Mouse (Mus musculus) kidney, postnatal 0 days (tissue): Measurements from ENCODE around the gene Jkamp. TPM values are rescaled to one million over a fixed set of nuclear protein-coding genes. Genes with fewer than 3 reads are reported as not detected.
"Not testable (repeated sequence)": the region's sequence is repeated elsewhere in the genome, so short reads cannot be mapped to it uniquely, and the experiment has no call there.

Source experiments
- ATAC-seq: fragments of 200-750 bp; cut with Nextera tagmentation; replicated peaks from 2 replicates; pipeline ENCODE4 v1.8.0; 2017; ENCODE audit warnings: low read depth, moderate number of reproducible peaks, moderate TSS enrichment, moderate library complexity; ENCODE audit not compliant: low FRiP score
- DNase-seq: peaks from one replicate; pipeline ENCODE4 v3.0.0-alpha.2; 2016; ENCODE audit warnings: low spot score
- H3K27ac ChIP-seq: fragments of 300-500 bp; sonication (generic); 2 replicates; pipeline ENCODE4 v1.5.1; 2014; ENCODE audit warnings: mild to moderate bottlenecking
- H3K27me3 ChIP-seq: fragments of 300-500 bp; sonication (generic); 2 replicates; pipeline ENCODE4 v1.6.1; 2014; ENCODE audit warnings: low read length, mixed read lengths; ENCODE audit not compliant: insufficient read depth
- H3K36me3 ChIP-seq: fragments of 300-500 bp; sonication (generic); 2 replicates; pipeline ENCODE4 v1.6.1; 2014; ENCODE audit warnings: low read length, mixed read lengths; ENCODE audit not compliant: insufficient read depth
- H3K4me1 ChIP-seq: fragments of 300-500 bp; sonication (generic); replicated peaks from 2 replicates; pipeline ENCODE4 v1.6.1; 2014; ENCODE audit warnings: antibody characterized with exemption, low read length, mixed read lengths; ENCODE audit not compliant: insufficient read depth
- H3K4me2 ChIP-seq: fragments of 300-500 bp; sonication (generic); 2 replicates; pipeline ENCODE4 v1.6.1; 2014; ENCODE audit warnings: mild to moderate bottlenecking, low read length, moderate library complexity, mixed read lengths
- H3K4me3 ChIP-seq: fragments of 300-500 bp; sonication (generic); replicated peaks from 2 replicates; pipeline ENCODE4 v1.5.1; 2014; ENCODE audit warnings: low read depth, low read length
- H3K9ac ChIP-seq: fragments of 300-500 bp; sonication (generic); 2 replicates; pipeline ENCODE4 v1.6.1; 2014; ENCODE audit warnings: low read depth, low read length
- H3K9me3 ChIP-seq: fragments of 300-500 bp; sonication (generic); replicated peaks from 2 replicates; pipeline ENCODE4 v1.6.1; 2016; ENCODE audit warnings: low read length, inconsistent platforms, mixed read lengths
- CTCF ChIP-seq: IDR thresholded peaks from 2 replicates; pipeline ENCODE4 v1.5.1; 2016; ENCODE audit warnings: antibody characterized with exemption, low read depth, mild to moderate bottlenecking, moderate library complexity
- WGBS: fragments of 180-500 bp; shearing (Covaris S2); extraction: QIAGEN DNeasy Blood & Tissue Kit; methylation state at CpG from one replicate; pipeline ENCODE4 v1.1.7; 2014; 5-methylcytosine and 5-hydroxymethylcytosine counted together
- polyA plus RNA-seq: library from polyadenylated mRNA; unstranded; fragments of >200 nt; fragmentation: Nextera tagmentation; extraction: Ambion mirVana; gene quantifications from 2 replicates; pipeline ENCODE4 v1.2.1, GENCODE M21; 2015

Gene Jkamp
- polyA plus RNA-seq, 1 experiment from 2014 or later, result 67.6 TPM

- no peak overlapping the region for H3K4me3 ChIP-seq
- WGBS, result 4% methylated on average over 2 of the region's 2 CpGs
- H3K36me3 ChIP-seq, result no peaks in the 10 kb centered on the region
- peak; percentile 86 for TF ChIP-seq CTCF
- H3K9ac ChIP-seq, result no peak overlapping the region
- H3K4me2 ChIP-seq, result no peak overlapping the region
- DNase-seq (peak; percentile 84), ATAC-seq (no peak)
- no peaks in the 10 kb centered on the region for H3K9me3 ChIP-seq
- no peak overlapping the region for H3K27ac ChIP-seq
- H3K4me1 ChIP-seq, result no peaks in the 10 kb centered on the region
- no peaks in the 10 kb centered on the region for H3K27me3 ChIP-seq
Observed at GRCm38 (mm10) chr12:72047513-72047912, 37.9 kb upstream of the Jkamp start.

- WGBS, result 85% methylated on average over 5 of the region's 5 CpGs
- not testable (repeated sequence) for H3K9me3 ChIP-seq, H3K4me3 ChIP-seq, H3K36me3 ChIP-seq, ATAC-seq, DNase-seq, H3K27me3 ChIP-seq, H3K4me1 ChIP-seq, H3K27ac ChIP-seq, H3K4me2 ChIP-seq, H3K9ac ChIP-seq
Observed at GRCm38 (mm10) chr12:72050156-72050555, 35.2 kb upstream of the Jkamp start.

- Histone ChIP-seq H3K9ac (no peak overlapping the region), H3K27me3 (no peaks in the 10 kb centered on the region), H3K4me1 (no peaks in the 10 kb centered on the region), H3K4me3 (no peak overlapping the region), H3K27ac (no peak overlapping the region), H3K4me2 (no peak overlapping the region), H3K9me3 (no peaks in the 10 kb centered on the region), H3K36me3 (no peaks in the 10 kb centered on the region)
- no peak for DNase-seq
- 82% methylated on average over 4 of the region's 4 CpGs for WGBS
- ATAC-seq, result no peak
- no peak for TF ChIP-seq CTCF
Observed at GRCm38 (mm10) chr12:72050821-72051220, 34.6 kb upstream of the Jkamp start.

- no peak overlapping the region for H3K4me3 ChIP-seq
- ATAC-seq (no peak), DNase-seq (no peak)
- no peak for TF ChIP-seq CTCF
- H3K9me3 ChIP-seq, result no peaks in the 10 kb centered on the region
- H3K4me1 ChIP-seq, result no peaks in the 10 kb centered on the region
- no peak overlapping the region for H3K27ac ChIP-seq
- no peaks in the 10 kb centered on the region for H3K27me3 ChIP-seq
- no peaks in the 10 kb centered on the region for H3K36me3 ChIP-seq
- H3K9ac ChIP-seq, result no peak overlapping the region
- 78% methylated on average over 6 of the region's 6 CpGs for WGBS
- H3K4me2 ChIP-seq, result no peak overlapping the region
Observed at GRCm38 (mm10) chr12:72052571-72052970, 32.8 kb upstream of the Jkamp start.

- H3K9ac ChIP-seq, result no peak overlapping the region
- 44% methylated on average over 6 of the region's 6 CpGs for WGBS
- no peaks in the 10 kb centered on the region for H3K27me3 ChIP-seq
- H3K4me1 ChIP-seq, result no peaks in the 10 kb centered on the region
- no peaks in the 10 kb centered on the region for H3K36me3 ChIP-seq
- H3K9me3 ChIP-seq, result no peaks in the 10 kb centered on the region
- peak; percentile 67 for DNase-seq
- no peak overlapping the region for H3K4me3 ChIP-seq
- H3K4me2 ChIP-seq, result no peak overlapping the region
- no peak for ATAC-seq
- no peak overlapping the region for H3K27ac ChIP-seq
- TF ChIP-seq CTCF, result peak; percentile 77
Observed at GRCm38 (mm10) chr12:72053303-72053702, 32.1 kb upstream of the Jkamp start.

GRCm38 (mm10) chr12:72053851-72054250 lies 31.5 kb upstream of the Jkamp start:
- WGBS, result 31% methylated on average over 6 of the region's 6 CpGs
- TF ChIP-seq CTCF, result no peak
- Histone ChIP-seq H3K4me1 (no peaks in the 10 kb centered on the region), H3K36me3 (no peaks in the 10 kb centered on the region), H3K27me3 (no peaks in the 10 kb centered on the region), H3K9me3 (no peaks in the 10 kb centered on the region), H3K27ac (no peak overlapping the region), H3K9ac (no peak overlapping the region), H3K4me2 (no peak overlapping the region), H3K4me3 (no peak overlapping the region)
- DNase-seq (no peak), ATAC-seq (no peak)

- Histone ChIP-seq H3K9ac (no peak overlapping the region), H3K4me2 (no peak overlapping the region), H3K9me3 (no peaks in the 10 kb centered on the region), H3K4me1 (no peaks in the 10 kb centered on the region), H3K27me3 (no peaks in the 10 kb centered on the region), H3K4me3 (no peak overlapping the region), H3K27ac (no peak overlapping the region), H3K36me3 (no peaks in the 10 kb centered on the region)
- DNase-seq (no peak), ATAC-seq (no peak)
- TF ChIP-seq CTCF, result no peak
- WGBS, result 74% methylated on average over 1 of the region's 1 CpGs
Observed at GRCm38 (mm10) chr12:72057780-72058179, 27.6 kb upstream of the Jkamp start.
